Mouse (Mus musculus) ES-E14 (cell line): ENCODE measurements at regions not wholly inside any gene's neighbourhood (a gene's known extent, or its start where the extent isn't known, plus 50 kb on each side); places are given as distances from the start of the nearest gene placed in this dataset.

Source experiments
- CHD2 ChIP-seq: IDR thresholded peaks from 2 replicates; pipeline ENCODE4 v1.6.1; 2014; ENCODE audit warnings: mild to moderate bottlenecking, low read depth, low read length, inconsistent platforms
- ZC3H11A ChIP-seq: IDR thresholded peaks from 2 replicates; pipeline ENCODE4 v1.6.1; 2012; ENCODE audit warnings: low read depth, mild to moderate bottlenecking, inconsistent platforms, low read length, borderline replicate concordance
- ZNF384 ChIP-seq: IDR thresholded peaks from 2 replicates; pipeline ENCODE4 v1.6.1; 2012; ENCODE audit warnings: low read depth, low read length, inconsistent platforms

DNA sequence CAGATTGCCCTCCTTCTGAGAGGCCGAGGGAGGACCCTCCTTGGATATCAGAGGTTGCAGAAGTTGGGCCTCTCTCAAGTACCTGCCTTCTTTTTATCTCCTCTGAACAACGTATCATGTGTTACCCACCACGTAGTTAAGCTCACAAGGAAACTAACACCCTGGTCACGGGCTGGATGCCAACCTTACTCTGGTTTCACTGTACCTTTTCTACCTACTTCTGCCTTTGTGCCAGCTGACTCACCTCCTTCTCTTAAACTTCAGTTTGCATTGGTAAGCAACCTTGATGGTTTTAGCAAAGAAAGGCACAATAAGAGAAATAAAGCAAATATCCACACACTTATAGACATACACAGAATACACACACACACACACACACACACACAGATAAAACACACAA lies 111.7 kb upstream of the Mtpn start:
- TF ChIP-seq ZNF384 (no peak), CHD2 (no peak), ZC3H11A (no peak)
